Mouse (Mus musculus): ENCODE measurements at regions not wholly inside any gene's neighbourhood (a gene's known extent, or its start where the extent isn't known, plus 50 kb on each side); places are given as distances from the start of the nearest gene placed in this dataset.
A peak's percentile ranks its signal among the peaks of the same experiment; 100 is the strongest.

- WGBS, result 68% methylated on average over 1 of the region's 1 CpGs
- ATAC-seq (ENCODE audit: low read depth), result no peak
- H3K36me3 ChIP-seq (ENCODE audit: control insufficient read depth, insufficient read depth, low read length), result no peaks in the 10 kb centered on the region
Observed at GRCm38 (mm10) chr3:7079073-7079472, 458.8 kb upstream of the 1700008P02Rik start.

GRCm38 (mm10) chr3:7076850-7077249, 456.6 kb upstream of the 1700008P02Rik start:
- Histone ChIP-seq H3K27ac (replicated peaks; ENCODE audit: low read depth, low read length) (no peak overlapping the region), H3K4me2 (ENCODE audit: low read depth, low read length) (no peak overlapping the region), H3K4me1 (ENCODE audit: control insufficient read depth, insufficient read depth, low read length) (no peaks in the 10 kb centered on the region), H3K9me3 (ENCODE audit: control insufficient read depth, low read length) (no peaks in the 10 kb centered on the region), H3K4me3 (ENCODE audit: low read depth, low read length) (no peak overlapping the region), H3K9ac (ENCODE audit: low read depth, low read length) (no peak overlapping the region), H3K27me3 (replicated peaks; ENCODE audit: control insufficient read depth, insufficient read depth, low read length) (no peaks in the 10 kb centered on the region), H3K36me3 (ENCODE audit: control insufficient read depth, insufficient read depth, low read length) (no peaks in the 10 kb centered on the region)
- 61% methylated on average over 3 of the region's 3 CpGs for WGBS
- DNase-seq (ENCODE audit: low spot score), result no peak
- ATAC-seq (ENCODE audit: low read depth), result no peak

More at GRCm38 (mm10) chr3:7079073-7079472, 458.8 kb upstream of the 1700008P02Rik start:
- no peak overlapping the region for H3K9ac ChIP-seq (ENCODE audit: low read depth, low read length)
- no peaks in the 10 kb centered on the region for H3K9me3 ChIP-seq (ENCODE audit: control insufficient read depth, low read length)
- no peak for DNase-seq (ENCODE audit: low spot score)
- H3K4me1 ChIP-seq (ENCODE audit: control insufficient read depth, insufficient read depth, low read length), result no peaks in the 10 kb centered on the region
- no peak overlapping the region for H3K4me3 ChIP-seq (ENCODE audit: low read depth, low read length)
- H3K4me2 ChIP-seq (ENCODE audit: low read depth, low read length), result no peak overlapping the region
- no peaks in the 10 kb centered on the region for H3K27me3 ChIP-seq (replicated peaks; ENCODE audit: control insufficient read depth, insufficient read depth, low read length)
- no peak overlapping the region for H3K27ac ChIP-seq (replicated peaks; ENCODE audit: low read depth, low read length)

- DNase-seq (ENCODE audit: low spot score), result peak; percentile 3
- ATAC-seq (ENCODE audit: low read depth), result no peak
- 77% methylated on average over 2 of the region's 2 CpGs for WGBS
Observed at GRCm38 (mm10) chr3:7074488-7074887, 454.2 kb upstream of the 1700008P02Rik start.

GRCm38 (mm10) chr3:7041372-7042057, 421.3 kb upstream of the 1700008P02Rik start:
- WGBS, result 79% methylated on average over 2 of the region's 2 CpGs
- Histone ChIP-seq H3K4me1 (ENCODE audit: control insufficient read depth, insufficient read depth, low read length) (no peaks in the 10 kb centered on the region), H3K36me3 (ENCODE audit: control insufficient read depth, insufficient read depth, low read length) (no peaks in the 10 kb centered on the region), H3K9ac (ENCODE audit: low read depth, low read length) (no peak overlapping the region), H3K9me3 (ENCODE audit: control insufficient read depth, low read length) (no peaks in the 10 kb centered on the region; the same call in 1 of the 2 replicates), H3K27me3 (replicated peaks; ENCODE audit: control insufficient read depth, insufficient read depth, low read length) (no peaks in the 10 kb centered on the region), H3K4me3 (ENCODE audit: low read depth, low read length) (no peak overlapping the region), H3K27ac (replicated peaks; ENCODE audit: low read depth, low read length) (no peak overlapping the region), H3K4me2 (ENCODE audit: low read depth, low read length) (no peak overlapping the region)
- no peak for ATAC-seq (ENCODE audit: low read depth)
- DNase-seq (ENCODE audit: low spot score), result no peak

More at GRCm38 (mm10) chr3:7074488-7074887, 454.2 kb upstream of the 1700008P02Rik start:
- H3K4me1 ChIP-seq (ENCODE audit: control insufficient read depth, insufficient read depth, low read length), result no peaks in the 10 kb centered on the region
- no peak overlapping the region for H3K27ac ChIP-seq (replicated peaks; ENCODE audit: low read depth, low read length)
- no peak overlapping the region for H3K4me2 ChIP-seq (ENCODE audit: low read depth, low read length)
- no peak overlapping the region for H3K4me3 ChIP-seq (ENCODE audit: low read depth, low read length)
- no peaks in the 10 kb centered on the region for H3K36me3 ChIP-seq (ENCODE audit: control insufficient read depth, insufficient read depth, low read length)
- H3K27me3 ChIP-seq (replicated peaks; ENCODE audit: control insufficient read depth, insufficient read depth, low read length), result no peaks in the 10 kb centered on the region
- no peaks in the 10 kb centered on the region for H3K9me3 ChIP-seq (ENCODE audit: control insufficient read depth, low read length)
- no peak overlapping the region for H3K9ac ChIP-seq (ENCODE audit: low read depth, low read length)

- no peaks in the 10 kb centered on the region; the same call in 1 of the 2 replicates for H3K9me3 ChIP-seq (ENCODE audit: control insufficient read depth, low read length)
- no peak overlapping the region for H3K4me3 ChIP-seq (ENCODE audit: low read depth, low read length)
- 77% methylated on average over 2 of the region's 2 CpGs for WGBS
- no peak overlapping the region for H3K4me2 ChIP-seq (ENCODE audit: low read depth, low read length)
- H3K27me3 ChIP-seq (replicated peaks; ENCODE audit: control insufficient read depth, insufficient read depth, low read length), result no peaks in the 10 kb centered on the region
- H3K36me3 ChIP-seq (ENCODE audit: control insufficient read depth, insufficient read depth, low read length), result no peaks in the 10 kb centered on the region
- H3K4me1 ChIP-seq (ENCODE audit: control insufficient read depth, insufficient read depth, low read length), result no peaks in the 10 kb centered on the region
- ATAC-seq (ENCODE audit: low read depth) (no peak), DNase-seq (ENCODE audit: low spot score) (no peak)
- no peak overlapping the region for H3K9ac ChIP-seq (ENCODE audit: low read depth, low read length)
- no peak overlapping the region for H3K27ac ChIP-seq (replicated peaks; ENCODE audit: low read depth, low read length)
Observed at GRCm38 (mm10) chr3:7035833-7036232, 415.6 kb upstream of the 1700008P02Rik start.

- peak overlapping the region; percentile 45 for H3K4me2 ChIP-seq (ENCODE audit: low read depth, low read length)
- DNase-seq (ENCODE audit: low spot score), result peak; percentile 87
- H3K27ac ChIP-seq (replicated peaks; ENCODE audit: low read depth, low read length), result no peak overlapping the region
- H3K27me3 ChIP-seq (replicated peaks; ENCODE audit: control insufficient read depth, insufficient read depth, low read length), result no peaks in the 10 kb centered on the region
- peak overlapping the region; percentile 18 for H3K4me3 ChIP-seq (ENCODE audit: low read depth, low read length)
- H3K36me3 ChIP-seq (ENCODE audit: control insufficient read depth, insufficient read depth, low read length), result no peaks in the 10 kb centered on the region
- WGBS, result 19% methylated on average over 5 of the region's 5 CpGs
- ATAC-seq (ENCODE audit: low read depth), result no peak; the same call in 1 of the 2 replicates
- no peaks in the 10 kb centered on the region for H3K9me3 ChIP-seq (ENCODE audit: control insufficient read depth, low read length)
- no peaks in the 10 kb centered on the region for H3K4me1 ChIP-seq (ENCODE audit: control insufficient read depth, insufficient read depth, low read length)
- H3K9ac ChIP-seq (ENCODE audit: low read depth, low read length), result no peak overlapping the region
Observed at GRCm38 (mm10) chr3:7027845-7028244, 407.6 kb upstream of the 1700008P02Rik start.

GRCm38 (mm10) chr3:7014345-7014973, 394.2 kb upstream of the 1700008P02Rik start:
- no peaks in the 10 kb centered on the region for H3K9me3 ChIP-seq (ENCODE audit: control insufficient read depth, low read length)
- no peak overlapping the region for H3K4me2 ChIP-seq (ENCODE audit: low read depth, low read length)
- ATAC-seq (ENCODE audit: low read depth), result no peak
- no peaks in the 10 kb centered on the region for H3K36me3 ChIP-seq (ENCODE audit: control insufficient read depth, insufficient read depth, low read length)
- no peaks in the 10 kb centered on the region for H3K27me3 ChIP-seq (replicated peaks; ENCODE audit: control insufficient read depth, insufficient read depth, low read length)
- no peak overlapping the region for H3K9ac ChIP-seq (ENCODE audit: low read depth, low read length)
- no peak for DNase-seq (ENCODE audit: low spot score)
- 58% methylated on average over 7 of the region's 7 CpGs for WGBS
- no peaks in the 10 kb centered on the region; the same call in 1 of the 2 replicates for H3K4me1 ChIP-seq (ENCODE audit: control insufficient read depth, insufficient read depth, low read length)
- H3K4me3 ChIP-seq (ENCODE audit: low read depth, low read length), result no peak overlapping the region
- H3K27ac ChIP-seq (replicated peaks; ENCODE audit: low read depth, low read length), result no peak overlapping the region

- no peak for ATAC-seq (ENCODE audit: low read depth)
- 0 out of 2 replicates have a peak overlapping the region, but pooled peaks have one; percentile 34 for H3K9ac ChIP-seq (ENCODE audit: low read depth, low read length)
- no peaks in the 10 kb centered on the region; the same call in 1 of the 2 replicates for H3K4me1 ChIP-seq (ENCODE audit: control insufficient read depth, insufficient read depth, low read length)
- DNase-seq (ENCODE audit: low spot score), result peak; percentile 23
- H3K27me3 ChIP-seq (replicated peaks; ENCODE audit: control insufficient read depth, insufficient read depth, low read length), result no peaks in the 10 kb centered on the region
- H3K9me3 ChIP-seq (ENCODE audit: control insufficient read depth, low read length), result no peaks in the 10 kb centered on the region
- 0 out of 2 replicates have a peak overlapping the region, but pooled peaks have one; percentile 28 for H3K27ac ChIP-seq (replicated peaks; ENCODE audit: low read depth, low read length)
- H3K4me2 ChIP-seq (ENCODE audit: low read depth, low read length), result no peak overlapping the region
- H3K4me3 ChIP-seq (ENCODE audit: low read depth, low read length), result no peak overlapping the region
- H3K36me3 ChIP-seq (ENCODE audit: control insufficient read depth, insufficient read depth, low read length), result no peaks in the 10 kb centered on the region
Observed at GRCm38 (mm10) chr3:7013516-7013915, 393.3 kb upstream of the 1700008P02Rik start.

Measured in embryonic facial prominence, embryonic 14.5 days (tissue).